Mouse (Mus musculus) heart, embryonic 13.5 days (tissue): ENCODE measurements around the gene Mylk. TPM values are rescaled to one million over a fixed set of nuclear protein-coding genes. Genes with fewer than 3 reads are reported as not detected.

ENCODE experiments used
- polyA plus RNA-seq: library from polyadenylated mRNA; unstranded; fragments of >200 nt; fragmentation: Nextera tagmentation; extraction: Ambion mirVana; gene quantifications from 2 replicates; pipeline ENCODE4 v1.2.1, GENCODE M21; 2015

Mylk gene
- polyA plus RNA-seq, 1 experiment from 2014 or later, result 9.1 TPM

Other genes starting within 250 kb of the Mylk start
- 26.2 and 28.1 TPM in 2 replicates for gene Kalrn, start 171.7 kb upstream of the Mylk start, polyA plus RNA-seq
- 0.45 and 1.0 TPM in 2 replicates for gene Ropn1, start 95.3 kb upstream of the Mylk start, polyA plus RNA-seq
- gene Ccdc14, start 54.6 kb upstream of the Mylk start, polyA plus RNA-seq, result 4.9 and 5.5 TPM in 2 replicates